Mouse (Mus musculus) megakaryocyte, embryonic 14.5 days (primary cell): ENCODE measurements around the gene Kcnt2. TPM values are rescaled to one million over a fixed set of nuclear protein-coding genes. Genes with fewer than 3 reads are reported as not detected.

Experiments
- H3K27me3 ChIP-seq: replicated peaks from 2 replicates; pipeline ENCODE3; 2012; ENCODE audit warnings: inconsistent platforms
- H3K36me3 ChIP-seq: replicated peaks from 2 replicates; pipeline ENCODE3; 2012; ENCODE audit warnings: low read length, inconsistent platforms, mixed read lengths
- H3K4me1 ChIP-seq: 2 replicates; pipeline ENCODE4 v1.6.1; 2012; ENCODE audit warnings: inconsistent platforms
- H3K4me3 ChIP-seq: replicated peaks from 2 replicates; pipeline ENCODE3; 2012; ENCODE audit warnings: moderate library complexity, mild to moderate bottlenecking, inconsistent platforms
- H3K9me3 ChIP-seq: 2 replicates; pipeline ENCODE4 v1.6.1; 2012; ENCODE audit warnings: inconsistent platforms
- FLI1 ChIP-seq: IDR thresholded peaks from 2 replicates; pipeline ENCODE4 v1.6.1; 2012; ENCODE audit warnings: low read length, inconsistent platforms, mixed read lengths
- GATA1 ChIP-seq: IDR thresholded peaks from 3 replicates; pipeline ENCODE4 v1.6.1; 2012; ENCODE audit warnings: mixed read lengths, low read length, inconsistent platforms, borderline replicate concordance
- polyA plus RNA-seq: library from polyadenylated mRNA; stranded (reverse); fragments of >175 nt; gene quantifications from 2 replicates; pipeline ENCODE4 v1.2.3, GENCODE M21; 2012; ENCODE audit warnings: low replicate concordance; ENCODE audit not compliant: insufficient read depth

Kcnt2 gene
- polyA plus RNA-seq, 1 experiment: not detected

GRCm38 (mm10) chr1:140275813-140276212, 29.9 kb downstream of the Kcnt2 start:
- H3K9me3 ChIP-seq: no peaks in the 10 kb centered on the region
- TF ChIP-seq FLI1 (no peak), GATA1 (no peak)
- H3K4me3 ChIP-seq: no peak overlapping the region
- H3K4me1 ChIP-seq: no peaks in the 10 kb centered on the region
- H3K36me3 ChIP-seq: no peaks in the 10 kb centered on the region
- no peaks in the 10 kb centered on the region for H3K27me3 ChIP-seq

- H3K4me1 ChIP-seq: no peaks in the 10 kb centered on the region
- no peak overlapping the region for H3K4me3 ChIP-seq
- no peaks in the 10 kb centered on the region for H3K36me3 ChIP-seq
- no peaks in the 10 kb centered on the region for H3K27me3 ChIP-seq
- TF ChIP-seq GATA1 (no peak), FLI1 (no peak)
- H3K9me3 ChIP-seq: no peaks in the 10 kb centered on the region
These were observed 47.2 kb downstream of the Kcnt2 start for GRCm38 (mm10) chr1:140293140-140293539.

GRCm38 (mm10) chr1:140295482-140295881, 49.5 kb downstream of the Kcnt2 start:
- Histone ChIP-seq H3K9me3 (peaks cover 6% of the 10 kb centered on the region; the same call in 1 of the 2 replicates), H3K27me3 (no peaks in the 10 kb centered on the region), H3K4me3 (no peak overlapping the region), H3K36me3 (no peaks in the 10 kb centered on the region), H3K4me1 (no peaks in the 10 kb centered on the region)
- TF ChIP-seq GATA1 (no peak), FLI1 (no peak)

- H3K36me3 ChIP-seq: no peaks in the 10 kb centered on the region
- TF ChIP-seq GATA1 (no peak), FLI1 (no peak)
- H3K4me1 ChIP-seq: no peaks in the 10 kb centered on the region
- peaks cover 17% of the 10 kb centered on the region for H3K9me3 ChIP-seq
- H3K27me3 ChIP-seq: no peaks in the 10 kb centered on the region
- H3K4me3 ChIP-seq: no peak overlapping the region
These were observed 58.3 kb downstream of the Kcnt2 start for GRCm38 (mm10) chr1:140304244-140304643.

- TF ChIP-seq GATA1: no peak
- TF ChIP-seq FLI1: no peak
- no peak overlapping the region for H3K4me3 ChIP-seq
- H3K4me1 ChIP-seq: no peaks in the 10 kb centered on the region
- H3K9me3 ChIP-seq: peaks cover 12% of the 10 kb centered on the region
- no peaks in the 10 kb centered on the region for H3K27me3 ChIP-seq
- H3K36me3 ChIP-seq: no peaks in the 10 kb centered on the region
These were observed 59.4 kb downstream of the Kcnt2 start for GRCm38 (mm10) chr1:140305344-140305743.

- TF ChIP-seq GATA1 (no peak), FLI1 (no peak)
- H3K9me3 ChIP-seq: peaks cover 12% of the 10 kb centered on the region
- H3K4me1 ChIP-seq: no peaks in the 10 kb centered on the region
- H3K4me3 ChIP-seq: no peak overlapping the region
- H3K27me3 ChIP-seq: no peaks in the 10 kb centered on the region
- H3K36me3 ChIP-seq: no peaks in the 10 kb centered on the region
These were observed 60.4 kb downstream of the Kcnt2 start for GRCm38 (mm10) chr1:140306339-140306738.

GRCm38 (mm10) chr1:140310739-140311138, 64.8 kb downstream of the Kcnt2 start:
- H3K9me3 ChIP-seq: no peaks in the 10 kb centered on the region
- no peaks in the 10 kb centered on the region for H3K27me3 ChIP-seq
- no peaks in the 10 kb centered on the region for H3K36me3 ChIP-seq
- H3K4me3 ChIP-seq: no peak overlapping the region
- no peaks in the 10 kb centered on the region for H3K4me1 ChIP-seq
- TF ChIP-seq GATA1 (no peak), FLI1 (no peak)

GRCm38 (mm10) chr1:140325088-140325487, 79.1 kb downstream of the Kcnt2 start:
- TF ChIP-seq GATA1 (no peak), FLI1 (no peak)
- Histone ChIP-seq H3K36me3 (no peaks in the 10 kb centered on the region), H3K27me3 (no peaks in the 10 kb centered on the region), H3K4me3 (no peak overlapping the region), H3K4me1 (no peaks in the 10 kb centered on the region), H3K9me3 (peaks cover 10% of the 10 kb centered on the region)

- H3K36me3 ChIP-seq: no peaks in the 10 kb centered on the region
- H3K4me1 ChIP-seq: no peaks in the 10 kb centered on the region
- no peak overlapping the region for H3K4me3 ChIP-seq
- peaks cover 10% of the 10 kb centered on the region for H3K9me3 ChIP-seq
- H3K27me3 ChIP-seq: no peaks in the 10 kb centered on the region
- no peak for TF ChIP-seq FLI1
- no peak for TF ChIP-seq GATA1
These were observed 80.8 kb downstream of the Kcnt2 start for GRCm38 (mm10) chr1:140326709-140327108.

GRCm38 (mm10) chr1:140333702-140334101, 87.7 kb downstream of the Kcnt2 start:
- no peaks in the 10 kb centered on the region for H3K4me1 ChIP-seq
- H3K27me3 ChIP-seq: no peaks in the 10 kb centered on the region
- H3K4me3 ChIP-seq: no peak overlapping the region
- no peak for TF ChIP-seq GATA1
- no peak for TF ChIP-seq FLI1
- H3K36me3 ChIP-seq: no peaks in the 10 kb centered on the region
- H3K9me3 ChIP-seq: no peaks in the 10 kb centered on the region

GRCm38 (mm10) chr1:140338417-140338816, 92.5 kb downstream of the Kcnt2 start:
- Histone ChIP-seq H3K9me3 (0 out of 2 replicates have a peak, but pooled peaks cover 3% of the 10 kb centered on the region), H3K4me1 (no peaks in the 10 kb centered on the region), H3K27me3 (no peaks in the 10 kb centered on the region), H3K4me3 (no peak overlapping the region), H3K36me3 (no peaks in the 10 kb centered on the region)
- TF ChIP-seq GATA1: no peak
- no peak for TF ChIP-seq FLI1

- H3K4me3 ChIP-seq: no peak overlapping the region
- TF ChIP-seq FLI1 (no peak), GATA1 (no peak)
- no peaks in the 10 kb centered on the region for H3K27me3 ChIP-seq
- H3K9me3 ChIP-seq: 0 out of 2 replicates have a peak, but pooled peaks cover 3% of the 10 kb centered on the region
- no peaks in the 10 kb centered on the region for H3K36me3 ChIP-seq
- H3K4me1 ChIP-seq: no peaks in the 10 kb centered on the region
These were observed 93.4 kb downstream of the Kcnt2 start for GRCm38 (mm10) chr1:140339368-140339767.
